Mouse (Mus musculus) intestine, postnatal 0 days (tissue): ENCODE results near the gene Csrnp3. TPM values are rescaled to one million over a fixed set of nuclear protein-coding genes. Genes with fewer than 3 reads are reported as not detected.

Experiments used
- ATAC-seq: fragments of 200-750 bp; cut with Nextera tagmentation; 2 replicates; pipeline ENCODE4 v1.8.0; 2017; ENCODE audit warnings: mild to moderate bottlenecking, moderate TSS enrichment, moderate library complexity
- H3K27ac ChIP-seq: fragments of 300-500 bp; sonication (generic); 2 replicates; pipeline ENCODE4 v1.5.1; 2014; ENCODE audit warnings: mild to moderate bottlenecking, low read depth, low read length, moderate library complexity
- H3K27me3 ChIP-seq: fragments of 300-500 bp; sonication (generic); replicated peaks from 2 replicates; pipeline ENCODE4 v1.6.1; 2014; ENCODE audit warnings: low read length, mixed read lengths; ENCODE audit not compliant: control insufficient read depth, insufficient read depth
- H3K36me3 ChIP-seq: fragments of 300-500 bp; sonication (generic); 2 replicates; pipeline ENCODE4 v1.6.1; 2014; ENCODE audit warnings: mild to moderate bottlenecking, moderate library complexity; ENCODE audit not compliant: control insufficient read depth, insufficient read depth
- H3K4me1 ChIP-seq: fragments of 300-500 bp; sonication (generic); replicated peaks from 2 replicates; pipeline ENCODE4 v1.6.1; 2014; ENCODE audit warnings: antibody characterized with exemption, low read length, mixed read lengths; ENCODE audit not compliant: control insufficient read depth, insufficient read depth
- H3K4me2 ChIP-seq: fragments of 300-500 bp; sonication (generic); replicated peaks from 2 replicates; pipeline ENCODE4 v1.6.1; 2014; ENCODE audit warnings: low read depth, mild to moderate bottlenecking, moderate library complexity
- H3K4me3 ChIP-seq: fragments of 300-500 bp; sonication (generic); 2 replicates; pipeline ENCODE4 v1.5.1; 2014; ENCODE audit warnings: low read depth, low read length
- H3K9ac ChIP-seq: fragments of 300-500 bp; sonication (generic); 2 replicates; pipeline ENCODE4 v1.6.1; 2014; ENCODE audit warnings: mild to moderate bottlenecking, low read depth, low read length
- H3K9me3 ChIP-seq: fragments of 300-500 bp; sonication (generic); 2 replicates; pipeline ENCODE4 v1.6.1; 2016; ENCODE audit warnings: mixed run types; ENCODE audit not compliant: control insufficient read depth
- CTCF ChIP-seq: sonication (generic); IDR thresholded peaks from 2 replicates; pipeline ENCODE4 v1.5.1; 2016; ENCODE audit warnings: low read depth, mild to moderate bottlenecking, control low read depth, antibody characterized with exemption, moderate library complexity
- WGBS: fragments of 180-500 bp; shearing (Covaris S2); extraction: QIAGEN DNeasy Blood & Tissue Kit; methylation state at CpG from one replicate; pipeline ENCODE4 v1.1.7; 2014; 5-methylcytosine and 5-hydroxymethylcytosine counted together
- polyA plus RNA-seq: library from polyadenylated mRNA; unstranded; fragments of >200 nt; fragmentation: Nextera tagmentation; extraction: Ambion mirVana; gene quantifications from 2 replicates; pipeline ENCODE4 v1.2.1, GENCODE M21; 2015

Csrnp3 gene
- polyA plus RNA-seq, 1 experiment from 2014 or later, result 0.76 TPM

DNA sequence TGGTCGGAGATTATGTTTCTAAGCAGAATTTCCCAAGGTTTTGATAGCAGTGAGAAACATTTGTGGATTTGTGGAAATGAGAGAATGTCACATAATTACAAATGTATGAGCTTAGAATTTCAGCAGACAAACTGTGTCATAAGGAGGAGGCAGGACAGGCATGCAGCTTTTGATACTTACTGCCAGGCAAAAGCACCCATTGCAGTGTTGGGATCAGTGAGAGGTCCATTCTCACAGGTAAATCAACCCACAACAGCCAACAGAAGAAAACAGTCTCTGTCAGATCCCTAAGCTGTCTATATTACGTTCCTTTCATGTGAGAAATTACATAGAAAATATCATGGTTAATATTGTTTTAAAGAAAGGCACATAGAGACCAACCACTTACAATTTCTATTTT, 19.3 kb upstream of the Csrnp3 start:
- Histone ChIP-seq H3K36me3 (no peaks in the 10 kb centered on the region), H3K27me3 (no peaks in the 10 kb centered on the region), H3K9me3 (no peaks in the 10 kb centered on the region), H3K27ac (no peak overlapping the region), H3K9ac (no peak overlapping the region), H3K4me1 (no peaks in the 10 kb centered on the region), H3K4me2 (no peak overlapping the region), H3K4me3 (no peak overlapping the region)
- no peak for TF ChIP-seq CTCF
- 95% methylated on average over 2 of the region's 2 CpGs for WGBS
- no peak for ATAC-seq

GRCm38 (mm10) chr2:65826801-65827200, 18.8 kb upstream of the Csrnp3 start:
- Histone ChIP-seq H3K27me3 (no peaks in the 10 kb centered on the region), H3K27ac (no peak overlapping the region), H3K4me3 (no peak overlapping the region), H3K4me1 (no peaks in the 10 kb centered on the region), H3K36me3 (no peaks in the 10 kb centered on the region), H3K9ac (no peak overlapping the region), H3K9me3 (no peaks in the 10 kb centered on the region), H3K4me2 (no peak overlapping the region)
- TF ChIP-seq CTCF, result no peak
- WGBS, result 70% methylated on average over 6 of the region's 6 CpGs
- no peak for ATAC-seq

DNA sequence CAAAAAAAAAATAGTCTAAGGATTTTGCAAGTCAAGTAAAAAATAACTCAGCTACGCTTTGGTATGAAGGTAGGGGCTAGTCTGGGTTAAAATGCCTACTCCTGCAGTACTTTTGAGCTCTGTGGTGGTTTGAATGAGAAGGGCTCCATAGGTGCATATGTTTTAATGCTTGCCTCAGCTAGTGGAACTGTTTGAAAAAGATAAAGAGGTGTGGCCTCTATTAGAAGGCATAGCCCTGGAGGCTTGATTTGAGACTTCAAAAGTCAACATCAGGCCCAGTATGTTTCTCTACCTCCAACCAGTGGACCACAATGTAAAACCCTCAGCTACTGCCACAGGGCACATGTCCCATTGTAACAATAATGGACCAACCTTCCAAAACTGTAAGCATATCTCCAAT, 16.9 kb upstream of the Csrnp3 start:
- 89% methylated on average over 1 of the region's 1 CpGs for WGBS
- Histone ChIP-seq H3K36me3 (no peaks in the 10 kb centered on the region), H3K4me2 (no peak overlapping the region), H3K27me3 (no peaks in the 10 kb centered on the region), H3K9ac (no peak overlapping the region), H3K27ac (no peak overlapping the region), H3K4me3 (no peak overlapping the region), H3K9me3 (no peaks in the 10 kb centered on the region), H3K4me1 (no peaks in the 10 kb centered on the region)
- no peak for TF ChIP-seq CTCF
- ATAC-seq, result no peak

DNA sequence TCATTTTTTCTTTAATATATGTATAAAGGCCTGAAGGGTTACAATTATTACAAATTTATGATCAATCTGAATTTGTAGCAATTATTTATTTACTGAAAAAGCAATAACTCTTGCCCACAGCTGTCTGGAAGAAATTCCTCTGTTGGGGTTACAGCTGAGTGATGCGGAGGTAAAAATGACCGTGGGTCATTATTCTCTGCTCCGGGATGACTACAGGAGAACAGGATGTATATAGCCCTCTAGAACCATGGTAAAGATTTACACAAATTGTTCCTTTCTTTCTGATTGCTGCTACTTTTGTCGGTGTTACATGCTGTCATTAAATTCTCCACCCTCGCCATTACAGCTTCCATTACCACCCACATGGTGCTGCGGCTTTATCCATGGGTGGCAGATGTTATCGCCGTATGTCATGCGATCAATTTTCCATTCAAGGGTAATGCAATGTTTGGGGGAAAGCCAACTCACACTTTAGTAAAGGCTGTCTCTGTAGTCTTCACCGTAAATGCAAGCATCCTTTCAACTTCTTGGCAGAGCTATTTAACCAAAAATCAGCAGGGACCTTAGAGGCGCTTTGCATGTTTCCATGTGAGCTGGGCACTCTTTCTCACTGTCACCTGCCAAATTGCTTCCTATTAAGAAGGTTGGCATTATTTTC, 12.7 kb upstream of the Csrnp3 start:
- no peaks in the 10 kb centered on the region for H3K27me3 ChIP-seq
- H3K27ac ChIP-seq, result no peak overlapping the region
- no peaks in the 10 kb centered on the region for H3K36me3 ChIP-seq
- no peaks in the 10 kb centered on the region for H3K9me3 ChIP-seq
- H3K4me2 ChIP-seq, result no peak overlapping the region
- no peak overlapping the region for H3K9ac ChIP-seq
- 82% methylated on average over 11 of the region's 11 CpGs for WGBS
- no peaks in the 10 kb centered on the region for H3K4me1 ChIP-seq
- no peak overlapping the region for H3K4me3 ChIP-seq
- no peak for TF ChIP-seq CTCF
- no peak for ATAC-seq

GRCm38 (mm10) chr2:65833421-65833820, 12.1 kb upstream of the Csrnp3 start:
- ATAC-seq, result no peak
- no peak for TF ChIP-seq CTCF
- WGBS, result 74% methylated on average over 7 of the region's 7 CpGs

DNA sequence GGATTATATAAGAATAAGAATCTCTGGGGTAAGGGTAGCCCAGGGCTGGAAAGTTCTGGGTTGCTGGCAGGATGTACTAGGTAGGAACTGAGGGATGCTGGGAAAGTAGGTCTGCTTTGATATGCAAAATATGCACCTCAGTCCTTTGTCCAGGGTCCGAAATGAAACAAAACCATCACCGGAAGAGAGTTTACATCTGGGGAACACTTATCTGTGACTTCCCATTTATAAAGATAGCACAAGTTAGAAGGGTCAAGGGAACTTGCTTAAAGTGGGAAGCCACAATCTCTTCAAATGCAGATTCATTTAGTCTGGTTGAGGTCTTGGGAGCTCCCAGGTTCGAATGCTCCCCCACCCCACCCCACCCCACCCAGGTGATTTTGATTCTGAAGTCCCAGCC, 4.0 kb upstream of the Csrnp3 start:
- no peaks in the 10 kb centered on the region for H3K36me3 ChIP-seq
- no peak overlapping the region for H3K4me2 ChIP-seq
- no peaks in the 10 kb centered on the region for H3K27me3 ChIP-seq
- no peak overlapping the region for H3K9ac ChIP-seq
- no peak for TF ChIP-seq CTCF
- 51% methylated on average over 3 of the region's 3 CpGs for WGBS
- H3K4me1 ChIP-seq, result no peaks in the 10 kb centered on the region
- H3K27ac ChIP-seq, result no peak overlapping the region
- no peak for ATAC-seq
- no peaks in the 10 kb centered on the region for H3K9me3 ChIP-seq
- H3K4me3 ChIP-seq, result no peak overlapping the region

More at GRCm38 (mm10) chr2:65833421-65833820, 12.1 kb upstream of the Csrnp3 start:
- no peak overlapping the region for H3K9ac ChIP-seq
- no peaks in the 10 kb centered on the region for H3K9me3 ChIP-seq
- no peak overlapping the region for H3K4me2 ChIP-seq
- H3K27ac ChIP-seq, result no peak overlapping the region
- no peak overlapping the region for H3K4me3 ChIP-seq
- no peaks in the 10 kb centered on the region for H3K27me3 ChIP-seq
- no peaks in the 10 kb centered on the region for H3K36me3 ChIP-seq
- no peaks in the 10 kb centered on the region for H3K4me1 ChIP-seq

DNA sequence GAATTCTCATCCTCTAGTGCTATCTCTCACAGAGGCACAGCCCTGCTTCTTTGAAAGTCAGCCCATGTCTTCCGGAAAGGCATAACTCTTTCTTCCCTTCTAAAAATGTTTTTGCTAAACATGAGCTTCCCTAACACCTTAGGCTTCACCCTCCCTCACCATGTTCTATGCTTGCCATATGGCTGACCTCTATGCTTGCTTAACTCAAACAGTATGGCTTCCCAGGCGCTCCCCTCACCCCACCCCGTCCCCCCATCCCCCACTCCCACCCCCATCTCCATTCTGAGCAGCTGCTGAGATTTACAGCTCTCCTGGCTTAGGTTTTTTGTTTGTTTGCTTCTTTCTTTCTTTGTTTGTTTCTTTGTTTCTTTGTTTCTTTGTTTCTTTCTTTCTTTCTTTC, 3.2 kb upstream of the Csrnp3 start:
- no peaks in the 10 kb centered on the region for H3K9me3 ChIP-seq
- no peak overlapping the region for H3K4me3 ChIP-seq
- no peak for ATAC-seq
- no peaks in the 10 kb centered on the region for H3K27me3 ChIP-seq
- no peak for TF ChIP-seq CTCF
- H3K36me3 ChIP-seq, result no peaks in the 10 kb centered on the region
- WGBS, result 31% methylated on average over 3 of the region's 3 CpGs
- H3K4me2 ChIP-seq, result no peak overlapping the region
- H3K4me1 ChIP-seq, result no peaks in the 10 kb centered on the region
- no peak overlapping the region for H3K9ac ChIP-seq
- H3K27ac ChIP-seq, result no peak overlapping the region
